Mouse (Mus musculus): Measurements from ENCODE around the gene Gm10447. TPM values are rescaled to one million over a fixed set of nuclear protein-coding genes. Genes with fewer than 3 reads are reported as not detected.

The Gm10447 gene
- polyA plus RNA-seq, 1 experiment from 2014 or later = 0.07 TPM

- H3K36me3 ChIP-seq = peaks cover 20% of the 10 kb centered on the region
These were observed 32.1 kb downstream of the Gm10447 start for GRCm38 (mm10) chr11:53424826-53425225.

DNA sequence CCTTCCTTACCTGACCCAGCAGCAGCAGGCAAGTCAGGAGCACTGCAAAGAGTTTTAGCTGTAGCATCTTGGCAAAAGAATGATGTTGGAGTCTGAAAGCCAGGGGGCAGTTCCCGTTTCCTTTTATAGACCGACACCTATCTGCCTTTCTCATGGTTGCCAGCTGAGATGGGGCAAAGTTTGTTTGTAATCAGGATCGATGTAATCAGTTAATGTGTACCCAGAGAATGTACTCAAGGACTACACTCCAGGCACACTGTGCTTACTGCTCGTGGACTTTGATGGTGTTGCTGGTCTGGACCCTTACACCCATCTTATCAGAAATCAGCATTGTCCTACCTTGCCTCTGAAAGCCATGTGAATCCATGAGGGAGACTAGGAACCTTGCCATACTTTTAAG is 33.9 kb downstream of the Gm10447 start, which contains the start of gene Leap2:
Gene Leap2 (minus strand): TSS at position 135 of the 400 bp plus-strand sequence.
- WGBS (ENCODE audit: insufficient replicate concordance) = 58% methylated on average over 4 of the region's 4 CpGs
- Histone ChIP-seq H3K4me3 (replicated peaks) (peak within 1 kb of the TSS; percentile 29), H3K27ac (peak within 1 kb of the TSS; percentile 62), H3K27me3 (no peaks in the 10 kb centered on the region), H3K9me3 (replicated peaks) (no peaks in the 10 kb centered on the region), H3K4me2 (peak within 1 kb of the TSS; percentile 39), H3K9ac (no peak within 1 kb of the TSS), H3K36me3 (peaks cover 10% of the 10 kb centered on the region), H3K4me1 (replicated peaks) (peaks cover 11% of the 10 kb centered on the region; the same call in 1 of the 2 replicates)
- no peak for DNase-seq
- peak; percentile 66 for ATAC-seq (ENCODE audit: low read depth)

More at GRCm38 (mm10) chr11:53424826-53425225, 32.1 kb downstream of the Gm10447 start:
- Histone ChIP-seq H3K4me3 (replicated peaks) (no peak overlapping the region), H3K9ac (no peak overlapping the region), H3K9me3 (replicated peaks) (no peaks in the 10 kb centered on the region), H3K4me1 (replicated peaks) (peaks cover 26% of the 10 kb centered on the region), H3K27ac (0 out of 2 replicates have a peak overlapping the region, but pooled peaks have one; percentile 58), H3K27me3 (no peaks in the 10 kb centered on the region), H3K4me2 (no peak overlapping the region)
- WGBS (ENCODE audit: insufficient replicate concordance) = 60% methylated on average over 2 of the region's 2 CpGs
- ATAC-seq (ENCODE audit: low read depth) = no peak
- no peak for DNase-seq

- Histone ChIP-seq H3K4me2 (no peak overlapping the region), H3K9me3 (replicated peaks) (no peaks in the 10 kb centered on the region), H3K36me3 (peaks cover 38% of the 10 kb centered on the region), H3K4me3 (replicated peaks) (no peak overlapping the region), H3K9ac (no peak overlapping the region), H3K4me1 (replicated peaks) (0 out of 2 replicates have a peak, but pooled peaks cover 2% of the 10 kb centered on the region), H3K27ac (no peak overlapping the region), H3K27me3 (no peaks in the 10 kb centered on the region)
- ATAC-seq (ENCODE audit: low read depth) (no peak), DNase-seq (no peak)
These were observed 38.9 kb downstream of the Gm10447 start for GRCm38 (mm10) chr11:53418048-53418447.

DNA sequence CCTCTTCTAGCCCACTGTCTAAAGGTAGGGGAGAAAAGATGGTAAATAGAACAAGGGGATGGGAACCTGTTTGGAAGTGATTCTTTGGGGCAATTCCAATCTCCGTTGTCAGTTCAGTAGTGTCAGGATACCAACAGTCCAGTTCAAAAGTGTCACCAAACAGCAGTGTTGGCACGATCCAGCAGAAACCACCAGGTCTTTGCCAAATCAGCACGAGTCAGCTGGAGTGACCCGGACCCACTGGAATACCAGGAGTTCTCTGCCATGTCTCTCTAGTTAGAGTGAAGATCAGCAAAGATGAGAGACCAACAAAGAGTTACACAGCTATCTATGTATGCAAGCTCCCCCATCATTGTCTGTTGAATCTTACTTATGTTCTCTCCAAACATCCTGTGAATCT is 43.0 kb downstream of the Gm10447 start:
- H3K4me3 ChIP-seq (replicated peaks) = no peak overlapping the region
- no peak overlapping the region for H3K9ac ChIP-seq
- H3K4me2 ChIP-seq = no peak overlapping the region
- DNase-seq (no peak), ATAC-seq (ENCODE audit: low read depth) (no peak)
- 85% methylated on average over 4 of the region's 4 CpGs for WGBS (ENCODE audit: insufficient replicate concordance)
- H3K27ac ChIP-seq = no peak overlapping the region
- 0 out of 2 replicates have a peak, but pooled peaks cover 2% of the 10 kb centered on the region for H3K4me1 ChIP-seq (replicated peaks)
- peaks cover 64% of the 10 kb centered on the region for H3K36me3 ChIP-seq
- no peaks in the 10 kb centered on the region for H3K9me3 ChIP-seq (replicated peaks)
- no peaks in the 10 kb centered on the region for H3K27me3 ChIP-seq

GRCm38 (mm10) chr11:53411738-53412137 is 45.2 kb downstream of the Gm10447 start:
- no peaks in the 10 kb centered on the region for H3K4me1 ChIP-seq (replicated peaks)
- no peaks in the 10 kb centered on the region for H3K27me3 ChIP-seq
- DNase-seq = no peak
- H3K4me2 ChIP-seq = no peak overlapping the region
- H3K36me3 ChIP-seq = peaks cover 69% of the 10 kb centered on the region
- H3K9me3 ChIP-seq (replicated peaks) = no peaks in the 10 kb centered on the region
- H3K9ac ChIP-seq = no peak overlapping the region
- H3K4me3 ChIP-seq (replicated peaks) = no peak overlapping the region
- ATAC-seq (ENCODE audit: low read depth) = no peak
- no peak overlapping the region for H3K27ac ChIP-seq

Small RNA genes lying within 50 kb of the gene (microRNA-seq; reads per million reads assigned to microRNA genes)
- gene Mir6920 = not detected

Other genes with a start within 250 kb of the Gm10447 start
- gene Hspa4, start 156.7 kb downstream of the Gm10447 start, polyA plus RNA-seq (2015; fragmentation: Nextera tagmentation; extraction: Ambion mirVana) = 67.8 and 84.7 TPM in 2 replicates
- 15.1 and 18.9 TPM in 2 replicates for gene Zcchc10, start 132.4 kb downstream of the Gm10447 start, polyA plus RNA-seq (2015; fragmentation: Nextera tagmentation; extraction: Ambion mirVana)
- 6.5 and 9.4 TPM in 2 replicates for gene Aff4, start 106.3 kb downstream of the Gm10447 start, polyA plus RNA-seq (2015; fragmentation: Nextera tagmentation; extraction: Ambion mirVana)
- 11.3 and 13.8 TPM in 2 replicates for gene Leap2, start 33.9 kb downstream of the Gm10447 start, polyA plus RNA-seq (2015; fragmentation: Nextera tagmentation; extraction: Ambion mirVana)
- gene Uqcrq, start 26.3 kb downstream of the Gm10447 start, polyA plus RNA-seq (2015; fragmentation: Nextera tagmentation; extraction: Ambion mirVana) = 611 and 667 TPM in 2 replicates
- gene Gdf9, start 26.1 kb downstream of the Gm10447 start, polyA plus RNA-seq (2015; fragmentation: Nextera tagmentation; extraction: Ambion mirVana) = 0.12 and 0.28 TPM in 2 replicates
- 1.5 and 1.6 TPM in 2 replicates for gene Shroom1, start 95 bp upstream of the Gm10447 start, polyA plus RNA-seq (2015; fragmentation: Nextera tagmentation; extraction: Ambion mirVana)
- not detected in 2 replicates for gene Gm9837, start 13.4 kb upstream of the Gm10447 start, polyA plus RNA-seq (2015; fragmentation: Nextera tagmentation; extraction: Ambion mirVana)
- gene Gm9945, start 23.1 kb upstream of the Gm10447 start, polyA plus RNA-seq (2015; fragmentation: Nextera tagmentation; extraction: Ambion mirVana) = 0.53 and 0.59 TPM in 2 replicates
- 11.0 and 13.2 TPM in 2 replicates for gene Sowaha, start 23.2 kb upstream of the Gm10447 start, polyA plus RNA-seq (2015; fragmentation: Nextera tagmentation; extraction: Ambion mirVana)
- gene Sept8, start 62.1 kb upstream of the Gm10447 start, polyA plus RNA-seq (2015; fragmentation: Nextera tagmentation; extraction: Ambion mirVana) = 21.9 and 26.6 TPM in 2 replicates
- 13.3 and 13.8 TPM in 2 replicates for gene Kif3a, start 110.3 kb upstream of the Gm10447 start, polyA plus RNA-seq (2015; fragmentation: Nextera tagmentation; extraction: Ambion mirVana)
- 0.60 and 0.82 TPM in 2 replicates for gene Il4, start 161.6 kb upstream of the Gm10447 start, polyA plus RNA-seq (2015; fragmentation: Nextera tagmentation; extraction: Ambion mirVana)
- not detected in 2 replicates for gene Il13, start 177.6 kb upstream of the Gm10447 start, polyA plus RNA-seq (2015; fragmentation: Nextera tagmentation; extraction: Ambion mirVana)

All from liver, embryonic 13.5 days (tissue).